Mouse (Mus musculus): ENCODE data around the gene Rpl29. TPM values are rescaled to one million over a fixed set of nuclear protein-coding genes. Genes with fewer than 3 reads are reported as not detected.

Gene Rpl29
- total RNA-seq, 2 experiments from 2014 or later = 2,125 to 3,478 TPM

Other genes with a start within 250 kb of the Rpl29 start
- 15.4 and 21.4 TPM in 2 replicates for gene Ppm1m, start 229.7 kb upstream of the Rpl29 start, total RNA-seq (2014; fragmentation: Nextera tagmentation)
- gene Ppm1m, start 229.7 kb upstream of the Rpl29 start, total RNA-seq (2017) = 3.5 and 6.8 TPM in 2 replicates
- 11.4 and 15.5 TPM in 2 replicates for gene Twf2, start 226.3 kb upstream of the Rpl29 start, total RNA-seq (2014; fragmentation: Nextera tagmentation)
- 13.7 and 19.8 TPM in 2 replicates for gene Twf2, start 226.3 kb upstream of the Rpl29 start, total RNA-seq (2017)
- not detected in 2 replicates for gene Tlr9, start 206.9 kb upstream of the Rpl29 start, total RNA-seq (2014; fragmentation: Nextera tagmentation)
- gene Tlr9, start 206.9 kb upstream of the Rpl29 start, total RNA-seq (2017) = not detected in 2 replicates
- 29.5 and 45.9 TPM in 2 replicates for gene Alas1, start 180.8 kb upstream of the Rpl29 start, total RNA-seq (2014; fragmentation: Nextera tagmentation)
- gene Alas1, start 180.8 kb upstream of the Rpl29 start, total RNA-seq (2017) = 21.7 and 27.7 TPM in 2 replicates
- gene Poc1a, start 148.4 kb upstream of the Rpl29 start, total RNA-seq (2014; fragmentation: Nextera tagmentation) = 29.1 and 48.1 TPM in 2 replicates
- 28.1 and 40.0 TPM in 2 replicates for gene Poc1a, start 148.4 kb upstream of the Rpl29 start, total RNA-seq (2017)
- gene Dusp7, start 60.8 kb upstream of the Rpl29 start, total RNA-seq (2014; fragmentation: Nextera tagmentation) = 19.0 and 22.9 TPM in 2 replicates
- gene Dusp7, start 60.8 kb upstream of the Rpl29 start, total RNA-seq (2017) = 3.2 and 7.2 TPM in 2 replicates
- gene Acy1, start 8.9 kb downstream of the Rpl29 start, total RNA-seq (2014; fragmentation: Nextera tagmentation) = 17.3 and 22.0 TPM in 2 replicates
- 20.9 and 22.4 TPM in 2 replicates for gene Acy1, start 8.9 kb downstream of the Rpl29 start, total RNA-seq (2017)
- 11.9 and 14.9 TPM in 2 replicates for gene Abhd14b, start 18.0 kb downstream of the Rpl29 start, total RNA-seq (2014; fragmentation: Nextera tagmentation)
- 3.6 and 4.9 TPM in 2 replicates for gene Abhd14b, start 18.0 kb downstream of the Rpl29 start, total RNA-seq (2017)
- 40.5 and 56.0 TPM in 2 replicates for gene Abhd14a, start 18.2 kb downstream of the Rpl29 start, total RNA-seq (2014; fragmentation: Nextera tagmentation)
- 18.6 and 31.0 TPM in 2 replicates for gene Abhd14a, start 18.2 kb downstream of the Rpl29 start, total RNA-seq (2017)
- gene Pcbp4, start 23.8 kb downstream of the Rpl29 start, total RNA-seq (2014; fragmentation: Nextera tagmentation) = 0.40 and 6.6 TPM in 2 replicates
- gene Pcbp4, start 23.8 kb downstream of the Rpl29 start, total RNA-seq (2017) = 0.30 and 0.89 TPM in 2 replicates
- not detected in 2 replicates for gene Gpr62, start 36.5 kb downstream of the Rpl29 start, total RNA-seq (2014; fragmentation: Nextera tagmentation)
- gene Gpr62, start 36.5 kb downstream of the Rpl29 start, total RNA-seq (2017) = not detected in 2 replicates
- 57.3 and 80.8 TPM in 2 replicates for gene Rrp9, start 46.5 kb downstream of the Rpl29 start, total RNA-seq (2014; fragmentation: Nextera tagmentation)
- gene Rrp9, start 46.5 kb downstream of the Rpl29 start, total RNA-seq (2017) = 80.0 and 82.4 TPM in 2 replicates
- gene Parp3, start 47.5 kb downstream of the Rpl29 start, total RNA-seq (2014; fragmentation: Nextera tagmentation) = 2.2 and 2.5 TPM in 2 replicates
- 2.0 and 4.2 TPM in 2 replicates for gene Parp3, start 47.5 kb downstream of the Rpl29 start, total RNA-seq (2017)
- not detected in 2 replicates for gene Iqcf1, start 70.5 kb downstream of the Rpl29 start, total RNA-seq (2014; fragmentation: Nextera tagmentation)
- gene Iqcf1, start 70.5 kb downstream of the Rpl29 start, total RNA-seq (2017) = not detected in 2 replicates
- not detected in 2 replicates for gene Iqcf5, start 85.1 kb downstream of the Rpl29 start, total RNA-seq (2014; fragmentation: Nextera tagmentation)
- gene Iqcf5, start 85.1 kb downstream of the Rpl29 start, total RNA-seq (2017) = not detected in 2 replicates
- not detected in 2 replicates for gene Iqcf3, start 132.2 kb downstream of the Rpl29 start, total RNA-seq (2014; fragmentation: Nextera tagmentation)
- not detected in 2 replicates for gene Iqcf3, start 132.2 kb downstream of the Rpl29 start, total RNA-seq (2017)
- not detected in 2 replicates for gene Iqcf4, start 141.5 kb downstream of the Rpl29 start, total RNA-seq (2014; fragmentation: Nextera tagmentation)
- gene Iqcf4, start 141.5 kb downstream of the Rpl29 start, total RNA-seq (2017) = not detected in 2 replicates
- gene Iqcf6, start 197.1 kb downstream of the Rpl29 start, total RNA-seq (2014; fragmentation: Nextera tagmentation) = not detected in 2 replicates
- gene Iqcf6, start 197.1 kb downstream of the Rpl29 start, total RNA-seq (2017) = not detected in 2 replicates
- gene Grm2, start 226.6 kb downstream of the Rpl29 start, total RNA-seq (2014; fragmentation: Nextera tagmentation) = not detected in 2 replicates
- not detected in 2 replicates for gene Grm2, start 226.6 kb downstream of the Rpl29 start, total RNA-seq (2017)

Measured in megakaryocyte-erythroid progenitor cell, adult 5-6 weeks (primary cell).